Mouse (Mus musculus) spleen, postnatal 4 days (tissue): Measurements from ENCODE around the gene Mc3r.

ENCODE experiments used
- DNase-seq, 2 experiments: peaks; one replicate each; pipeline ENCODE4 v3.0.0; 2022; ENCODE audit warnings: low spot score in 2 of 2

Gene Mc3r

GRCm38 (mm10) chr2:172248106-172248764 is at the start of gene Mc3r:
Gene Mc3r, plus strand, starts transcription at chr2:172248492.
- DNase-seq = peak; percentile 63 to 86

GRCm38 (mm10) chr2:172201998-172202780 is 46.1 kb upstream of the Mc3r start:
- DNase-seq = peak in 1 of 2 experiments; percentile 49

- DNase-seq = peak in 1 of 2 experiments; percentile 80
These were observed 41.3 kb upstream of the Mc3r start for GRCm38 (mm10) chr2:172207003-172207402.

- peak in 1 of 2 experiments; percentile 51 for DNase-seq
These were observed 34.8 kb upstream of the Mc3r start for GRCm38 (mm10) chr2:172213480-172213879.

- DNase-seq = no peak
These were observed 34.0 kb upstream of the Mc3r start for GRCm38 (mm10) chr2:172214336-172214735.

GRCm38 (mm10) chr2:172215508-172216162 is 32.7 kb upstream of the Mc3r start:
- DNase-seq = no peak

- DNase-seq = no peak
These were observed 32.0 kb upstream of the Mc3r start for GRCm38 (mm10) chr2:172216163-172216915.

GRCm38 (mm10) chr2:172217886-172218285 is 30.4 kb upstream of the Mc3r start:
- peak in 1 of 2 experiments; percentile 38 for DNase-seq

- peak in 1 of 2 experiments; percentile 60 for DNase-seq
These were observed 29.1 kb upstream of the Mc3r start for GRCm38 (mm10) chr2:172219186-172219585.

- peak; percentile 38 to 85 for DNase-seq
These were observed 26.5 kb upstream of the Mc3r start for GRCm38 (mm10) chr2:172221656-172222393.

GRCm38 (mm10) chr2:172222394-172222785 is 25.9 kb upstream of the Mc3r start:
- DNase-seq = peak in 1 of 2 experiments; percentile 59

- peak in 1 of 2 experiments; percentile 47 for DNase-seq
These were observed 25.4 kb upstream of the Mc3r start for GRCm38 (mm10) chr2:172222891-172223290.

GRCm38 (mm10) chr2:172223451-172224200 is 24.7 kb upstream of the Mc3r start:
- peak in 1 of 2 experiments; percentile 51 for DNase-seq

GRCm38 (mm10) chr2:172226945-172227344 is 21.3 kb upstream of the Mc3r start:
- DNase-seq = peak in 1 of 2 experiments; percentile 54

- DNase-seq = peak in 1 of 2 experiments; percentile 55
These were observed 20.5 kb upstream of the Mc3r start for GRCm38 (mm10) chr2:172227808-172228207.

GRCm38 (mm10) chr2:172229190-172229589 is 19.1 kb upstream of the Mc3r start:
- no peak for DNase-seq

GRCm38 (mm10) chr2:172230126-172230525 is 18.2 kb upstream of the Mc3r start:
- DNase-seq = peak in 1 of 2 experiments; percentile 45

- DNase-seq = no peak
These were observed 10.1 kb upstream of the Mc3r start for GRCm38 (mm10) chr2:172238220-172238619.

GRCm38 (mm10) chr2:172241031-172241430 is 7.3 kb upstream of the Mc3r start:
- no peak for DNase-seq

- DNase-seq = no peak
These were observed 2.8 kb upstream of the Mc3r start for GRCm38 (mm10) chr2:172245497-172245896.
